Mouse (Mus musculus): ENCODE data around the gene Recql. TPM values are rescaled to one million over a fixed set of nuclear protein-coding genes. Genes with fewer than 3 reads are reported as not detected.

The Recql gene
- polyA plus RNA-seq, 1 experiment from 2014 or later: 7.8 TPM

- H3K27ac ChIP-seq (ENCODE audit: low read depth, low read length): no peak overlapping the region
- H3K9ac ChIP-seq (ENCODE audit: low read depth, low read length): no peak overlapping the region
- H3K4me2 ChIP-seq (replicated peaks; ENCODE audit: low read depth): no peak overlapping the region
- 59% methylated on average over 2 of the region's 2 CpGs for WGBS
- no peaks in the 10 kb centered on the region for H3K27me3 ChIP-seq (replicated peaks; ENCODE audit: control insufficient read depth, insufficient read depth, low read length)
- TF ChIP-seq CTCF (IDR thresholded peaks at IDR 0.05; ENCODE audit: low read depth): peak; percentile 75
- H3K36me3 ChIP-seq (ENCODE audit: control insufficient read depth, insufficient read depth): peaks cover 2% of the 10 kb centered on the region; the same call in 1 of the 2 replicates
- H3K4me1 ChIP-seq (replicated peaks; ENCODE audit: control insufficient read depth, insufficient read depth, low read length): no peaks in the 10 kb centered on the region
- no peak overlapping the region for H3K4me3 ChIP-seq (ENCODE audit: low read depth, low read length)
- ATAC-seq: no peak
- no peaks in the 10 kb centered on the region for H3K9me3 ChIP-seq (ENCODE audit: control insufficient read depth)
These were observed 43.3 kb downstream of the Recql start for GRCm38 (mm10) chr6:142343561-142343960.

- Histone ChIP-seq H3K27ac (ENCODE audit: low read depth, low read length) (no peak overlapping the region), H3K4me3 (ENCODE audit: low read depth, low read length) (no peak overlapping the region), H3K9me3 (ENCODE audit: control insufficient read depth) (no peaks in the 10 kb centered on the region), H3K4me2 (replicated peaks; ENCODE audit: low read depth) (no peak overlapping the region), H3K27me3 (replicated peaks; ENCODE audit: control insufficient read depth, insufficient read depth, low read length) (no peaks in the 10 kb centered on the region), H3K4me1 (replicated peaks; ENCODE audit: control insufficient read depth, insufficient read depth, low read length) (no peaks in the 10 kb centered on the region), H3K36me3 (ENCODE audit: control insufficient read depth, insufficient read depth) (no peaks in the 10 kb centered on the region), H3K9ac (ENCODE audit: low read depth, low read length) (no peak overlapping the region)
- 38% methylated on average over 2 of the region's 2 CpGs for WGBS
- no peak for TF ChIP-seq CTCF (IDR thresholded peaks at IDR 0.05; ENCODE audit: low read depth)
- no peak for ATAC-seq
These were observed 47.3 kb downstream of the Recql start for GRCm38 (mm10) chr6:142339576-142339975.

- TF ChIP-seq CTCF (IDR thresholded peaks at IDR 0.05; ENCODE audit: low read depth): no peak
- Histone ChIP-seq H3K27me3 (replicated peaks; ENCODE audit: control insufficient read depth, insufficient read depth, low read length) (no peaks in the 10 kb centered on the region), H3K4me1 (replicated peaks; ENCODE audit: control insufficient read depth, insufficient read depth, low read length) (no peaks in the 10 kb centered on the region), H3K9me3 (ENCODE audit: control insufficient read depth) (no peaks in the 10 kb centered on the region), H3K36me3 (ENCODE audit: control insufficient read depth, insufficient read depth) (no peaks in the 10 kb centered on the region), H3K4me2 (replicated peaks; ENCODE audit: low read depth) (no peak overlapping the region), H3K27ac (ENCODE audit: low read depth, low read length) (no peak overlapping the region), H3K4me3 (ENCODE audit: low read depth, low read length) (no peak overlapping the region), H3K9ac (ENCODE audit: low read depth, low read length) (no peak overlapping the region)
- WGBS: 67% methylated on average over 2 of the region's 2 CpGs
- ATAC-seq: no peak
These were observed 47.9 kb downstream of the Recql start for GRCm38 (mm10) chr6:142338961-142339360.

- H3K4me2 ChIP-seq (replicated peaks; ENCODE audit: low read depth): no peak overlapping the region
- no peak for TF ChIP-seq CTCF (IDR thresholded peaks at IDR 0.05; ENCODE audit: low read depth)
- no peak overlapping the region for H3K9ac ChIP-seq (ENCODE audit: low read depth, low read length)
- no peak overlapping the region for H3K27ac ChIP-seq (ENCODE audit: low read depth, low read length)
- no peak for ATAC-seq
- H3K9me3 ChIP-seq (ENCODE audit: control insufficient read depth): no peaks in the 10 kb centered on the region
- no peaks in the 10 kb centered on the region for H3K36me3 ChIP-seq (ENCODE audit: control insufficient read depth, insufficient read depth)
- no peak overlapping the region for H3K4me3 ChIP-seq (ENCODE audit: low read depth, low read length)
- 53% methylated on average over 1 of the region's 1 CpGs for WGBS
- no peaks in the 10 kb centered on the region for H3K27me3 ChIP-seq (replicated peaks; ENCODE audit: control insufficient read depth, insufficient read depth, low read length)
- H3K4me1 ChIP-seq (replicated peaks; ENCODE audit: control insufficient read depth, insufficient read depth, low read length): no peaks in the 10 kb centered on the region
These were observed 57.7 kb downstream of the Recql start for GRCm38 (mm10) chr6:142329201-142329600.

GRCm38 (mm10) chr6:142326598-142326997 is 60.3 kb downstream of the Recql start:
- ATAC-seq: no peak
- Histone ChIP-seq H3K36me3 (ENCODE audit: control insufficient read depth, insufficient read depth) (no peaks in the 10 kb centered on the region), H3K27me3 (replicated peaks; ENCODE audit: control insufficient read depth, insufficient read depth, low read length) (no peaks in the 10 kb centered on the region), H3K4me3 (ENCODE audit: low read depth, low read length) (no peak overlapping the region), H3K27ac (ENCODE audit: low read depth, low read length) (no peak overlapping the region), H3K4me2 (replicated peaks; ENCODE audit: low read depth) (no peak overlapping the region), H3K9ac (ENCODE audit: low read depth, low read length) (no peak overlapping the region), H3K4me1 (replicated peaks; ENCODE audit: control insufficient read depth, insufficient read depth, low read length) (no peaks in the 10 kb centered on the region), H3K9me3 (ENCODE audit: control insufficient read depth) (no peaks in the 10 kb centered on the region)
- peak; percentile 23 for TF ChIP-seq CTCF (IDR thresholded peaks at IDR 0.05; ENCODE audit: low read depth)
- WGBS: 81% methylated on average over 3 of the region's 3 CpGs

GRCm38 (mm10) chr6:142322881-142323280 is 64.0 kb downstream of the Recql start, which contains the start of gene Slco1a5:
Gene Slco1a5 (minus strand): TSS chr6:142322981.
- no peak for TF ChIP-seq CTCF (IDR thresholded peaks at IDR 0.05; ENCODE audit: low read depth)
- no peaks in the 10 kb centered on the region for H3K27me3 ChIP-seq (replicated peaks; ENCODE audit: control insufficient read depth, insufficient read depth, low read length)
- no peak within 1 kb of the TSS for H3K9ac ChIP-seq (ENCODE audit: low read depth, low read length)
- no peak within 1 kb of the TSS for H3K27ac ChIP-seq (ENCODE audit: low read depth, low read length)
- H3K4me1 ChIP-seq (replicated peaks; ENCODE audit: control insufficient read depth, insufficient read depth, low read length): no peaks in the 10 kb centered on the region
- WGBS: 20% methylated on average over 4 of the region's 4 CpGs
- no peaks in the 10 kb centered on the region for H3K36me3 ChIP-seq (ENCODE audit: control insufficient read depth, insufficient read depth)
- no peak within 1 kb of the TSS for H3K4me3 ChIP-seq (ENCODE audit: low read depth, low read length)
- no peaks in the 10 kb centered on the region for H3K9me3 ChIP-seq (ENCODE audit: control insufficient read depth)
- no peak within 1 kb of the TSS for H3K4me2 ChIP-seq (replicated peaks; ENCODE audit: low read depth)
- ATAC-seq: no peak

- Histone ChIP-seq H3K4me3 (ENCODE audit: low read depth, low read length) (no peak overlapping the region), H3K9me3 (ENCODE audit: control insufficient read depth) (no peaks in the 10 kb centered on the region), H3K27ac (ENCODE audit: low read depth, low read length) (no peak overlapping the region), H3K27me3 (replicated peaks; ENCODE audit: control insufficient read depth, insufficient read depth, low read length) (no peaks in the 10 kb centered on the region), H3K36me3 (ENCODE audit: control insufficient read depth, insufficient read depth) (no peaks in the 10 kb centered on the region), H3K9ac (ENCODE audit: low read depth, low read length) (no peak overlapping the region), H3K4me2 (replicated peaks; ENCODE audit: low read depth) (no peak overlapping the region), H3K4me1 (replicated peaks; ENCODE audit: control insufficient read depth, insufficient read depth, low read length) (no peaks in the 10 kb centered on the region)
- no peak for TF ChIP-seq CTCF (IDR thresholded peaks at IDR 0.05; ENCODE audit: low read depth)
- ATAC-seq: no peak
These were observed 69.8 kb downstream of the Recql start for GRCm38 (mm10) chr6:142317106-142317505.
